Mouse (Mus musculus) embryonic facial prominence, embryonic 10.5 days (tissue): Measurements from ENCODE around the gene Atp13a1. TPM values are rescaled to one million over a fixed set of nuclear protein-coding genes. Genes with fewer than 3 reads are reported as not detected.

ENCODE experiments used
- DNase-seq: peaks from one replicate; pipeline ENCODE4 v3.0.0-alpha.2; 2017; ENCODE audit warnings: low spot score
- H3K27ac ChIP-seq: fragments of 300-500 bp; sonication (generic); replicated peaks from 2 replicates; pipeline ENCODE4 v1.5.1; 2016; ENCODE audit warnings: mild to moderate bottlenecking
- H3K27me3 ChIP-seq: fragments of 300-500 bp; sonication (generic); replicated peaks from 2 replicates; pipeline ENCODE4 v1.6.1; 2016; ENCODE audit warnings: low read depth, mild to moderate bottlenecking; ENCODE audit not compliant: poor library complexity, severe bottlenecking
- H3K36me3 ChIP-seq: fragments of 300-500 bp; sonication (generic); replicated peaks from 2 replicates; pipeline ENCODE4 v1.6.1; 2016; ENCODE audit warnings: mild to moderate bottlenecking, moderate library complexity
- H3K4me1 ChIP-seq: fragments of 300-500 bp; sonication (generic); 2 replicates; pipeline ENCODE4 v1.6.1; 2016
- H3K4me3 ChIP-seq: fragments of 300-500 bp; sonication (generic); 2 replicates; pipeline ENCODE4 v1.5.1; 2016; ENCODE audit warnings: mild to moderate bottlenecking, moderate library complexity
- H3K9me3 ChIP-seq: fragments of 300-500 bp; sonication (generic); 2 replicates; pipeline ENCODE4 v1.6.1; 2016; ENCODE audit warnings: mild to moderate bottlenecking
- whole genome bisulfite sequencing: fragments of 180-500 bp; shearing (Covaris S2); methylation state at CpG from one replicate; pipeline ENCODE4 v1.1.7; 2016; 5-methylcytosine and 5-hydroxymethylcytosine counted together
- polyA plus RNA-seq: library from polyadenylated mRNA; unstranded; fragments of >200 nt; fragmentation: Nextera tagmentation; extraction: Ambion mirVana; gene quantifications from 2 replicates; pipeline ENCODE4 v1.2.1, GENCODE M21; 2016

The Atp13a1 gene
- polyA plus RNA-seq, 1 experiment from 2014 or later: 59.8 TPM

- Histone ChIP-seq H3K36me3 (peaks cover 69% of the 10 kb centered on the region), H3K27me3 (no peaks in the 10 kb centered on the region)
- 95% methylated on average over 12 of the region's 12 CpGs for WGBS
Observed at GRCm38 (mm10) chr8:69826371-69826770, 35.4 kb downstream of the Atp13a1 start.

GRCm38 (mm10) chr8:69832298-69832853, 41.4 kb downstream of the Atp13a1 start, which contains the start of gene Pbx4:
Gene Pbx4, plus strand, starts transcription at chr8:69832491.
- Histone ChIP-seq H3K9me3 (no peaks in the 10 kb centered on the region), H3K36me3 (peaks cover 33% of the 10 kb centered on the region), H3K27ac (peak within 1 kb of the TSS; percentile 87), H3K4me1 (peaks cover 20% of the 10 kb centered on the region), H3K27me3 (peaks cover 8% of the 10 kb centered on the region; the same call in 1 of the 2 replicates), H3K4me3 (peak within 1 kb of the TSS; percentile 81)
- WGBS: under 1% methylated on average over 38 of the region's 38 CpGs
- DNase-seq: peak; percentile 96

More at GRCm38 (mm10) chr8:69826371-69826770, 35.4 kb downstream of the Atp13a1 start:
- H3K27ac ChIP-seq: no peak overlapping the region
- DNase-seq: no peak
- peaks cover 36% of the 10 kb centered on the region for H3K4me1 ChIP-seq
- no peaks in the 10 kb centered on the region for H3K9me3 ChIP-seq
- 0 out of 2 replicates have a peak overlapping the region, but pooled peaks have one; percentile 3 for H3K4me3 ChIP-seq

- Histone ChIP-seq H3K36me3 (0 out of 2 replicates have a peak, but pooled peaks cover 4% of the 10 kb centered on the region), H3K4me1 (peaks cover 11% of the 10 kb centered on the region), H3K4me3 (no peak overlapping the region), H3K9me3 (no peaks in the 10 kb centered on the region), H3K27me3 (peaks cover 8% of the 10 kb centered on the region; the same call in 1 of the 2 replicates), H3K27ac (no peak overlapping the region)
- 82% methylated on average over 8 of the region's 8 CpGs for WGBS
- no peak for DNase-seq
Observed at GRCm38 (mm10) chr8:69837057-69837682, 46.2 kb downstream of the Atp13a1 start.

DNA sequence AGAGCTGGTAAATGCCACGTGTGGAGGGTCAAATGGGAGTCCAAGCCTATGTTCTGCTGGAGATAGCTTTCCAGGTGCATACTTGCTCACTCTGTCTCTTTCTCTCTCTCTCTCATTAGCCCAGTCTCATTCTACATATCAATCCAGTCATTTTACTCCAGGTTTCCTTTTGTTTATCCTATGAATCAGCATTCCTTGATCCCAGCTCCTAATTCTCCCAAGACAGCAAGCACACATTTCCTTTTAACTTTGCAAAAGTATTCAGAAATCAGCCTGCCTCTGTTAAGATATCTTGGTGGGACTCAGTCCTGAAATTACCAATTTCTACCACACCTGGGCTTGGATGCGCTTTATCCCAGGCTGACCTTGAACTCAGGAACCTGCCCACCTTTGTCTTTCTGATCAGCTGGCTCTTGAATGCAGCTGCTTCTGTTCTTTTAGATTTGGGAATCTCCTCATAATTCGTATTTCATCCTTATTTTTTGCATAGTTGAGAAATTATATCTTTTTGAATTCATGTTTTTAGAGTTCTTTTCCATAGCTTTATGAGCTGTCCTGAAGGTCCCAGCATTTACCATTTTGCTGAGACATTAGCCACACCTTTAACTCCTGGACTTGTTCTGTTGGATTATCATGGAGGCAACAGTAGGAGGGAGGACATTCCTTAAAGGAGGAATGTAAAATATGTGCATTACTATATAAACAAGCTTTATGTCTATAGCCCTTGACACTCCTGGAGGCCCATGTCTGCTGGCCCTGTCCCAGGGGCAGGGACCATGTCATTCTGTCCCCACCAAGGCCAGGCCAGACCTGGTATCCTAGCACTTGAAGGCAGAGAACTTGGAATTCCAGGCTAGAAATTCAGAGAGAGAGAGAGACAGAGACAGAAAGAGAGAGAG, 56.5 kb downstream of the Atp13a1 start:
- Histone ChIP-seq H3K4me3 (no peak overlapping the region), H3K36me3 (no peaks in the 10 kb centered on the region; the same call in none of the 2 replicates), H3K27me3 (no peaks in the 10 kb centered on the region), H3K27ac (no peak overlapping the region), H3K9me3 (no peaks in the 10 kb centered on the region), H3K4me1 (no peaks in the 10 kb centered on the region)
- WGBS: 65% methylated on average over 3 of the region's 3 CpGs
- DNase-seq: no peak

DNA sequence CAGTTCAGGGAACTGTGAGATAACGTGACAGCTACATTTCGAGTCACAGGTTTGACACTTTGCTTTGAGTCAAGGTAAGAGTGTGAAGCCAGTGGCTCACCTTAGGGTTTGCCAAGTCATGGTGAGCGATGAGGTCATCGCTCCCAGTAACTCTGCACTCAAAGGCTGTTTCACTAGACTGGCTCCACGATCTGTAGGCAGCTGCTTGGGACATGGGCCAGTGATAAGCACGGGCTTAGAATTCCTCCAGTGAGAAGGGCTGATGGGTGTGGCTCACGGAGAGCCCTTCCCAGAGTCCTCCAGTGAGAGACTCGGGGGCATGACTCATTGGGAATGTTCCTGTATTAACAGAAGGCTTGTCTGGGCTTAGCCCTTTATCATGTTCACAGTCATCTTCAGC, 58.0 kb downstream of the Atp13a1 start:
- no peaks in the 10 kb centered on the region for H3K27me3 ChIP-seq
- DNase-seq: no peak
- no peak overlapping the region for H3K4me3 ChIP-seq
- H3K27ac ChIP-seq: no peak overlapping the region
- no peaks in the 10 kb centered on the region for H3K9me3 ChIP-seq
- H3K36me3 ChIP-seq: no peaks in the 10 kb centered on the region; the same call in none of the 2 replicates
- H3K4me1 ChIP-seq: no peaks in the 10 kb centered on the region
- WGBS: 88% methylated on average over 8 of the region's 8 CpGs

DNA sequence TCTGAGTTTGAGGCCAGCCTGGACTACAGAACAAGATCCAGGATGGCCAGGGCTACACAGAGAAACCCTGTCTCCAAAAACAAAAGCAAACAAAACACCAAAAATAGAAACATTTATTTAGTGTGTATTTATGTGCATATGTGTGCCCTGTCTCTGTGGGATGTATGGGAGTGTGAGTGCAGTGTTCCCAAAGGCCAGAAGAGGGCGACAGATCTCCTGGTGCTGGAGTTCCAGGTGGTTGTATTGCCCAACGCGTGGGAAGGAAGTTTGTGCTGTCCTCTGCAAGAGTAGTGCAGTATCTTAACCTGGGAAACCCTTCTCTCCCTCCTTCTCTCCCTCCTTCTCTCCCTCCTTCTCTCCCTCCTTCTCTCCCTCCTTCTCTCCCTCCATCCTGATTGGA, 58.9 kb downstream of the Atp13a1 start:
- Histone ChIP-seq H3K9me3 (no peaks in the 10 kb centered on the region), H3K4me1 (no peaks in the 10 kb centered on the region), H3K36me3 (no peaks in the 10 kb centered on the region; the same call in none of the 2 replicates), H3K27ac (no peak overlapping the region), H3K27me3 (no peaks in the 10 kb centered on the region), H3K4me3 (no peak overlapping the region)
- WGBS: 46% methylated on average over 3 of the region's 3 CpGs
- DNase-seq: peak; percentile 25

- Histone ChIP-seq H3K36me3 (no peaks in the 10 kb centered on the region; the same call in none of the 2 replicates), H3K4me3 (no peak overlapping the region), H3K9me3 (no peaks in the 10 kb centered on the region), H3K4me1 (no peaks in the 10 kb centered on the region), H3K27me3 (no peaks in the 10 kb centered on the region), H3K27ac (no peak overlapping the region)
- no peak for DNase-seq
- WGBS: 80% methylated on average over 7 of the region's 7 CpGs
Observed at GRCm38 (mm10) chr8:69850926-69851506, 60.1 kb downstream of the Atp13a1 start.

DNA sequence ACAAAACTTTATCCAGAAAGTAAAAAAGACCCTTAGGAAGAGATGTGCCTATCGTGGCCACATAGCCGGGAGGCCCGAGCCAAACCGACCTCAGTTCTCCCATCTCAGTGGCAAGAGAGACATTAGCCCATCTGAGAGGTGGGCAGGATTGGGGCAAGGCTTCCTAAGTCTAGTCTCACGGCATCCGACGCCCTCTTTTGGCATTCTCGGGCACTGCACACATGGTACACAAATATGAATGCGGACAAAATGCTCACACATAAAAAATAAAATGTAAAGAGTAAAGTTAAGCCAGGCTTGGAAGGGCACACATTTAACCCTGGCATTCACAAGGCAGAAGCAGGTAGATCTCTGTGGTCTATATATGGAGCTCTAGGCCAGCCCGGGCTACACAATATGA, 62.9 kb downstream of the Atp13a1 start:
- DNase-seq: no peak
- no peaks in the 10 kb centered on the region for H3K4me1 ChIP-seq
- no peak overlapping the region for H3K4me3 ChIP-seq
- H3K36me3 ChIP-seq: no peaks in the 10 kb centered on the region; the same call in none of the 2 replicates
- 93% methylated on average over 10 of the region's 10 CpGs for WGBS
- no peak overlapping the region for H3K27ac ChIP-seq
- H3K9me3 ChIP-seq: no peaks in the 10 kb centered on the region
- no peaks in the 10 kb centered on the region for H3K27me3 ChIP-seq

Other genes with a start within 250 kb of the Atp13a1 start
- gene Zfp868, start 165.6 kb upstream of the Atp13a1 start, polyA plus RNA-seq: 30.6 and 32.2 TPM in 2 replicates
- 2.1 and 2.2 TPM in 2 replicates for gene Zfp964, start 136.7 kb upstream of the Atp13a1 start, polyA plus RNA-seq
- gene Zfp869, start 80.4 kb upstream of the Atp13a1 start, polyA plus RNA-seq: 33.1 and 33.7 TPM in 2 replicates
- 5.6 and 6.3 TPM in 2 replicates for gene Zfp963, start 41.2 kb upstream of the Atp13a1 start, polyA plus RNA-seq
- 1.2 TPM in 1 of 2 replicates, not detected in the other for gene Gm20422, start 16.3 kb upstream of the Atp13a1 start, polyA plus RNA-seq
- 33.3 and 34.7 TPM in 2 replicates for gene Zfp866, start within 50 bp of the Atp13a1 start, polyA plus RNA-seq
- 9.6 and 10.6 TPM in 2 replicates for gene Gmip, start 17.5 kb downstream of the Atp13a1 start, polyA plus RNA-seq
- gene Lpar2, start 31.3 kb downstream of the Atp13a1 start, polyA plus RNA-seq: 1.0 and 1.1 TPM in 2 replicates
- 17.1 and 18.0 TPM in 2 replicates for gene Pbx4, start 41.3 kb downstream of the Atp13a1 start, polyA plus RNA-seq
- gene Cilp2, start 96.5 kb downstream of the Atp13a1 start, polyA plus RNA-seq: 0.39 and 0.54 TPM in 2 replicates
- gene Tssk6, start 111.0 kb downstream of the Atp13a1 start, polyA plus RNA-seq: 4.4 and 4.8 TPM in 2 replicates
- 159 and 164 TPM in 2 replicates for gene Ndufa13, start 111.4 kb downstream of the Atp13a1 start, polyA plus RNA-seq
- gene Yjefn3, start 111.5 kb downstream of the Atp13a1 start, polyA plus RNA-seq: 4.2 and 4.3 TPM in 2 replicates
- gene Gatad2a, start 205.2 kb downstream of the Atp13a1 start, polyA plus RNA-seq: 57.3 and 59.9 TPM in 2 replicates